Mouse (Mus musculus) ES-E14 (cell line): ENCODE results near the gene Rnf220.

Experiments
- CHD2 ChIP-seq: IDR thresholded peaks from 2 replicates; pipeline ENCODE4 v1.6.1; 2014; ENCODE audit warnings: mild to moderate bottlenecking, low read depth, low read length, inconsistent platforms
- MAFK ChIP-seq: IDR thresholded peaks from 2 replicates; pipeline ENCODE4 v1.6.1; 2014; ENCODE audit warnings: mild to moderate bottlenecking, low read depth, low read length, inconsistent platforms; ENCODE audit not compliant: insufficient read depth
- ZC3H11A ChIP-seq: IDR thresholded peaks from 2 replicates; pipeline ENCODE4 v1.6.1; 2012; ENCODE audit warnings: low read depth, mild to moderate bottlenecking, inconsistent platforms, low read length, borderline replicate concordance
- ZNF384 ChIP-seq: IDR thresholded peaks from 2 replicates; pipeline ENCODE4 v1.6.1; 2012; ENCODE audit warnings: low read depth, low read length, inconsistent platforms

DNA sequence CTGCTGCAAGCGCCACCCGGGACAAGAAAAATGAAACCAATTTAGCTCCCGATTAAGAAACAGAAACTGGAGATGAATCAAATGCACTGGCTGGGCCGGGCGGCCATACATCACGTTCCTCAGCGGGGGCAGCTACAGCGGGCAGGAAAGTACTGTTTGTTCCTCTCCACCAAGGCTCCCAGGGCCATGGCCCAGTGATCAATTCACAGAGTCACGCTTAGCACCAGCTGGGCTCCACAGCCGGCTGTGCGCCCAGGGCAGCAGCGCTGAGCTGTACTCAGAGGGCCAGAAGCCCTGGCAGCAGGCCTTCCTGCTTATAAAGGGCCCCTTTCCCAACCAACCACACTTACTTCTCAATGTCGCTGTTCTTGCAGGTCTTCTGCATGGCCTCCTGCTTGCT is 219.8 kb downstream of the Rnf220 start:
- TF ChIP-seq ZC3H11A, result no peak
- TF ChIP-seq MAFK, result no peak
- no peak for TF ChIP-seq ZNF384
- no peak for TF ChIP-seq CHD2
